In the genomic region with DNA sequence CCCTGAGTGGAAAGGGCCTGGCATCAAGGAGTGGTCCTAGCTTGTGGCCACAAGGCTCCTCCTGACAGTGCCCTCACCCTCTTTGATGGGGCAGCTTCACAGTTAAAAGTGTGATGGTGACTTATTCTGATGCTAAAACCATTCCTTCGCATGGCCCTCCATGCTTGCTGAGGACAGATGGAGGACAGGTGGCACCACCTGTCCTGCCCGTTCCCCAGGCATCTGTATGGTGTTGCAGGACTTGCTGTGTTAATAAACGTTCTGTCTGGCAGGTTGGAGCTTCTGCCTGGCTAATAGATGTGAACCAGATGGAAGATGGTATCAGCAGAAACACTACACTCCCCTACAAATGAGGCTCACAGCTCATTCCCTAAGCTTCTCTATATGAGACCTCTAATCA, we compare ENCODE assay signal across 14 mouse cellular contexts.
"Had no signal": no experiment of that assay in that cellular context is flagged by ENCODE, and none has a peak within 500 bp of the region (broad histone marks: within the 10 kb centered on the region; RNA-seq: fewer than 3 reads in every experiment).

No protein-coding gene starts in this region.

- H3K27ac ChIP-seq: kidney, postnatal 0 days; layer of hippocampus, adult 2 months; liver, embryonic 13.5 days; midbrain, embryonic 10.5 days; midbrain, embryonic 13.5 days had no signal

- H3K9me3 ChIP-seq: liver, embryonic 13.5 days; megakaryocyte, embryonic 14.5 days; midbrain, embryonic 10.5 days; midbrain, embryonic 13.5 days had no signal

- H3K9ac ChIP-seq: liver, embryonic 13.5 days; midbrain, embryonic 13.5 days had no signal

- H3K4me3 ChIP-seq: layer of hippocampus, adult 2 months; liver, embryonic 13.5 days; megakaryocyte, embryonic 14.5 days; midbrain, embryonic 10.5 days; midbrain, embryonic 13.5 days had no signal

- H3K27me3 ChIP-seq: liver, embryonic 13.5 days; midbrain, embryonic 13.5 days had no signal

- ATAC-seq: midbrain, embryonic 13.5 days; midbrain, embryonic 16.5 days had no signal

- H3K4me2 ChIP-seq: liver, embryonic 13.5 days; midbrain, embryonic 13.5 days had no signal

- DNase-seq: kidney, postnatal 25 days; layer of hippocampus, adult 9-11 months; liver, embryonic 13.5 days; lung, adult 2 months; lung, postnatal 14 days; thymus, adult 2 months; thymus, postnatal 14 days; thymus, postnatal 4 days had no signal

- H3K36me3 ChIP-seq: liver, embryonic 13.5 days; midbrain, embryonic 10.5 days; midbrain, embryonic 13.5 days had no signal

- H3K4me1 ChIP-seq: liver, embryonic 13.5 days; megakaryocyte, embryonic 14.5 days had no signal
